Mouse (Mus musculus) hindbrain, embryonic 12.5 days (tissue): ENCODE measurements around the gene Gm20425. TPM values are rescaled to one million over a fixed set of nuclear protein-coding genes. Genes with fewer than 3 reads are reported as not detected.

ENCODE experiments used
- ATAC-seq: fragments of 200-750 bp; cut with Nextera tagmentation; 2 replicates; pipeline ENCODE4 v1.8.0; 2017; ENCODE audit warnings: moderate TSS enrichment; ENCODE audit not compliant: low FRiP score
- H3K27ac ChIP-seq: fragments of 300-500 bp; sonication (generic); 2 replicates; pipeline ENCODE4 v1.5.1; 2016; ENCODE audit warnings: mild to moderate bottlenecking
- H3K27me3 ChIP-seq: fragments of 300-500 bp; sonication (generic); 2 replicates; pipeline ENCODE4 v1.6.1; 2016; ENCODE audit warnings: mild to moderate bottlenecking
- H3K36me3 ChIP-seq: fragments of 300-500 bp; sonication (generic); 2 replicates; pipeline ENCODE4 v1.6.1; 2016; ENCODE audit warnings: mild to moderate bottlenecking
- H3K4me1 ChIP-seq: fragments of 300-500 bp; sonication (generic); 2 replicates; pipeline ENCODE4 v1.6.1; 2016
- H3K4me2 ChIP-seq: fragments of 300-500 bp; sonication (generic); replicated peaks from 2 replicates; pipeline ENCODE4 v1.6.1; 2016; ENCODE audit warnings: mild to moderate bottlenecking
- H3K4me3 ChIP-seq: fragments of 300-500 bp; sonication (generic); 2 replicates; pipeline ENCODE4 v1.5.1; 2016; ENCODE audit warnings: mild to moderate bottlenecking
- H3K9ac ChIP-seq: fragments of 300-500 bp; sonication (generic); 2 replicates; pipeline ENCODE4 v1.6.1; 2016; ENCODE audit warnings: mild to moderate bottlenecking, moderate library complexity
- H3K9me3 ChIP-seq: fragments of 300-500 bp; sonication (generic); replicated peaks from 2 replicates; pipeline ENCODE4 v1.6.1; 2016; ENCODE audit warnings: mild to moderate bottlenecking
- WGBS: fragments of 180-500 bp; shearing (Covaris S2); methylation state at CpG from one replicate; pipeline ENCODE4 v1.1.7; 2016; 5-methylcytosine and 5-hydroxymethylcytosine counted together
- polyA plus RNA-seq: library from polyadenylated mRNA; unstranded; fragments of >200 nt; fragmentation: Nextera tagmentation; extraction: Ambion mirVana; gene quantifications from 2 replicates; pipeline ENCODE4 v1.2.1, GENCODE M21; 2016

Gm20425 gene
- 3.8 and 6.1 TPM in 2 replicates for polyA plus RNA-seq

GRCm38 (mm10) chr9:103230151-103230951, at the start of gene Gm20425, which contains the start of gene Trf:
Gm20425 (minus strand) TSS chr9:103230307.
Trf (minus strand) TSS chr9:103230444.
- peak; percentile 60 for ATAC-seq
- Histone ChIP-seq H3K27ac (peak within 1 kb of the TSS; percentile 35; the same call in 1 of the 2 replicates), H3K27me3 (no peaks in the 10 kb centered on the region), H3K36me3 (no peaks in the 10 kb centered on the region), H3K9me3 (no peaks in the 10 kb centered on the region), H3K4me3 (no peak within 1 kb of the TSS), H3K9ac (peak within 1 kb of the TSS; percentile 14; the same call in 1 of the 2 replicates), H3K4me2 (peak within 1 kb of the TSS; percentile 36), H3K4me1 (peaks cover 13% of the 10 kb centered on the region)
- WGBS, result 50% methylated on average over 29 of the region's 29 CpGs

- no peaks in the 10 kb centered on the region for H3K4me1 ChIP-seq
- H3K9ac ChIP-seq, result no peak overlapping the region
- no peaks in the 10 kb centered on the region for H3K9me3 ChIP-seq
- WGBS, result 85% methylated on average over 6 of the region's 6 CpGs
- no peak overlapping the region for H3K4me2 ChIP-seq
- no peaks in the 10 kb centered on the region for H3K27me3 ChIP-seq
- H3K4me3 ChIP-seq, result no peak overlapping the region
- H3K27ac ChIP-seq, result no peak overlapping the region
- H3K36me3 ChIP-seq, result no peaks in the 10 kb centered on the region
- ATAC-seq, result no peak
These were observed 46.8 kb upstream of the Gm20425 start for GRCm38 (mm10) chr9:103276876-103277275.

- no peak for ATAC-seq
- Histone ChIP-seq H3K9ac (no peak overlapping the region), H3K27me3 (no peaks in the 10 kb centered on the region), H3K9me3 (no peaks in the 10 kb centered on the region), H3K4me2 (no peak overlapping the region), H3K4me3 (no peak overlapping the region), H3K36me3 (no peaks in the 10 kb centered on the region), H3K4me1 (0 out of 2 replicates have a peak, but pooled peaks cover 3% of the 10 kb centered on the region), H3K27ac (no peak overlapping the region)
- 85% methylated on average over 1 of the region's 1 CpGs for WGBS
These were observed 45.6 kb upstream of the Gm20425 start for GRCm38 (mm10) chr9:103275676-103276075.

GRCm38 (mm10) chr9:103274819-103275218, 44.7 kb upstream of the Gm20425 start:
- Histone ChIP-seq H3K27me3 (no peaks in the 10 kb centered on the region), H3K9ac (no peak overlapping the region), H3K36me3 (no peaks in the 10 kb centered on the region), H3K4me1 (0 out of 2 replicates have a peak, but pooled peaks cover 3% of the 10 kb centered on the region), H3K4me3 (no peak overlapping the region), H3K4me2 (no peak overlapping the region), H3K9me3 (no peaks in the 10 kb centered on the region), H3K27ac (no peak overlapping the region)
- no peak for ATAC-seq
- WGBS, result 90% methylated on average over 8 of the region's 8 CpGs

- H3K36me3 ChIP-seq, result no peaks in the 10 kb centered on the region
- no peak overlapping the region for H3K4me3 ChIP-seq
- ATAC-seq, result peak; percentile 64; the same call in 1 of the 2 replicates
- no peaks in the 10 kb centered on the region for H3K27me3 ChIP-seq
- 0 out of 2 replicates have a peak, but pooled peaks cover 3% of the 10 kb centered on the region for H3K4me1 ChIP-seq
- H3K4me2 ChIP-seq, result no peak overlapping the region
- H3K9me3 ChIP-seq, result no peaks in the 10 kb centered on the region
- 33% methylated on average over 4 of the region's 4 CpGs for WGBS
- H3K27ac ChIP-seq, result no peak overlapping the region
- H3K9ac ChIP-seq, result no peak overlapping the region
These were observed 41.0 kb upstream of the Gm20425 start for GRCm38 (mm10) chr9:103271104-103271503.

- H3K27ac ChIP-seq, result no peak overlapping the region
- no peaks in the 10 kb centered on the region for H3K4me1 ChIP-seq
- H3K4me3 ChIP-seq, result no peak overlapping the region
- no peak overlapping the region for H3K4me2 ChIP-seq
- H3K27me3 ChIP-seq, result no peaks in the 10 kb centered on the region
- WGBS, result 86% methylated on average over 4 of the region's 4 CpGs
- ATAC-seq, result no peak
- H3K9ac ChIP-seq, result no peak overlapping the region
- H3K36me3 ChIP-seq, result no peaks in the 10 kb centered on the region
- H3K9me3 ChIP-seq, result no peaks in the 10 kb centered on the region
These were observed 35.7 kb upstream of the Gm20425 start for GRCm38 (mm10) chr9:103265778-103266177.

GRCm38 (mm10) chr9:103252906-103253305, 22.8 kb upstream of the Gm20425 start:
- 86% methylated on average over 5 of the region's 5 CpGs for WGBS
- Histone ChIP-seq H3K27me3 (no peaks in the 10 kb centered on the region), H3K9ac (no peak overlapping the region), H3K4me3 (no peak overlapping the region), H3K9me3 (no peaks in the 10 kb centered on the region), H3K36me3 (no peaks in the 10 kb centered on the region), H3K4me2 (no peak overlapping the region), H3K27ac (no peak overlapping the region), H3K4me1 (no peaks in the 10 kb centered on the region)
- ATAC-seq, result no peak

GRCm38 (mm10) chr9:103248618-103249017, 18.5 kb upstream of the Gm20425 start:
- Histone ChIP-seq H3K9ac (no peak overlapping the region), H3K4me3 (no peak overlapping the region), H3K4me2 (no peak overlapping the region)

GRCm38 (mm10) chr9:103246526-103247168, 16.5 kb upstream of the Gm20425 start:
- H3K36me3 ChIP-seq, result no peaks in the 10 kb centered on the region
- H3K9me3 ChIP-seq, result no peaks in the 10 kb centered on the region
- no peak overlapping the region for H3K9ac ChIP-seq
- WGBS, result 89% methylated on average over 8 of the region's 8 CpGs
- H3K4me3 ChIP-seq, result no peak overlapping the region
- no peak overlapping the region for H3K27ac ChIP-seq
- no peak overlapping the region for H3K4me2 ChIP-seq
- ATAC-seq, result no peak
- H3K4me1 ChIP-seq, result no peaks in the 10 kb centered on the region
- H3K27me3 ChIP-seq, result no peaks in the 10 kb centered on the region

More at GRCm38 (mm10) chr9:103248618-103249017, 18.5 kb upstream of the Gm20425 start:
- Histone ChIP-seq H3K27ac (no peak overlapping the region), H3K36me3 (no peaks in the 10 kb centered on the region), H3K27me3 (no peaks in the 10 kb centered on the region), H3K9me3 (no peaks in the 10 kb centered on the region), H3K4me1 (no peaks in the 10 kb centered on the region)
- no peak for ATAC-seq
- WGBS, result 61% methylated on average over 4 of the region's 4 CpGs

GRCm38 (mm10) chr9:103243640-103244039, 13.5 kb upstream of the Gm20425 start:
- peaks cover 4% of the 10 kb centered on the region; the same call in 1 of the 2 replicates for H3K4me1 ChIP-seq
- WGBS, result 98% methylated on average over 4 of the region's 4 CpGs
- no peak overlapping the region for H3K4me3 ChIP-seq
- no peaks in the 10 kb centered on the region for H3K36me3 ChIP-seq
- no peak overlapping the region for H3K27ac ChIP-seq
- no peaks in the 10 kb centered on the region for H3K27me3 ChIP-seq
- no peaks in the 10 kb centered on the region for H3K9me3 ChIP-seq
- ATAC-seq, result no peak
- H3K9ac ChIP-seq, result no peak overlapping the region
- H3K4me2 ChIP-seq, result no peak overlapping the region

GRCm38 (mm10) chr9:103241206-103241605, 11.1 kb upstream of the Gm20425 start:
- no peaks in the 10 kb centered on the region for H3K27me3 ChIP-seq
- no peaks in the 10 kb centered on the region for H3K9me3 ChIP-seq
- 83% methylated on average over 2 of the region's 2 CpGs for WGBS
- no peak overlapping the region for H3K4me2 ChIP-seq
- ATAC-seq, result no peak
- H3K4me1 ChIP-seq, result peaks cover 4% of the 10 kb centered on the region; the same call in 1 of the 2 replicates
- no peaks in the 10 kb centered on the region for H3K36me3 ChIP-seq
- H3K9ac ChIP-seq, result no peak overlapping the region
- no peak overlapping the region for H3K4me3 ChIP-seq
- no peak overlapping the region for H3K27ac ChIP-seq

GRCm38 (mm10) chr9:103239471-103239870, 9.4 kb upstream of the Gm20425 start:
- Histone ChIP-seq H3K27ac (no peak overlapping the region), H3K36me3 (no peaks in the 10 kb centered on the region), H3K27me3 (no peaks in the 10 kb centered on the region), H3K4me2 (no peak overlapping the region), H3K9ac (no peak overlapping the region), H3K9me3 (no peaks in the 10 kb centered on the region), H3K4me1 (peaks cover 7% of the 10 kb centered on the region), H3K4me3 (no peak overlapping the region)
- no peak for ATAC-seq
- WGBS, result 94% methylated on average over 6 of the region's 6 CpGs
